Mouse (Mus musculus) T-helper 1 cell (primary cell): ENCODE results near the gene Sgcd.

Source experiments
- in situ Hi-C: fragments of 300-600 bp; cut with MboI, MseI; formaldehyde crosslinking; loops from one replicate; pipeline ENCODE4 v1.15.1; 2025; ENCODE audit warnings: high pct_unique_total_duplicates

The Sgcd gene

GRCm38 (mm10) chr11:47139867-47140266 is 848.9 kb downstream of the Sgcd start:
- in situ Hi-C loops, result no loop called here

GRCm38 (mm10) chr11:47139271-47139670 is 849.5 kb downstream of the Sgcd start:
- in situ Hi-C loops, result no loop called here

GRCm38 (mm10) chr11:47132410-47132809 is 856.4 kb downstream of the Sgcd start:
- in situ Hi-C loops, result no loop called here

GRCm38 (mm10) chr11:47130432-47130831 is 858.3 kb downstream of the Sgcd start:
- in situ Hi-C loops, result no loop called here

GRCm38 (mm10) chr11:47129992-47130391 is 858.8 kb downstream of the Sgcd start:
- in situ Hi-C loops, result no loop called here

GRCm38 (mm10) chr11:47129166-47129565 is 859.6 kb downstream of the Sgcd start:
- in situ Hi-C loops, result no loop called here

GRCm38 (mm10) chr11:47128331-47128730 is 860.4 kb downstream of the Sgcd start:
- in situ Hi-C loops, result no loop called here

GRCm38 (mm10) chr11:47120874-47121273 is 867.9 kb downstream of the Sgcd start:
- in situ Hi-C loops, result no loop called here

GRCm38 (mm10) chr11:47117896-47118295 is 870.9 kb downstream of the Sgcd start:
- in situ Hi-C loops, result no loop called here

GRCm38 (mm10) chr11:47114366-47114765 is 874.4 kb downstream of the Sgcd start:
- in situ Hi-C loops, result no loop called here

- in situ Hi-C loops, result no loop called here
Observed at GRCm38 (mm10) chr11:47113081-47113480, 875.7 kb downstream of the Sgcd start.

- in situ Hi-C loops, result no loop called here
Observed at GRCm38 (mm10) chr11:47110314-47110713, 878.5 kb downstream of the Sgcd start.

- in situ Hi-C loops, result no loop called here
Observed at GRCm38 (mm10) chr11:47107661-47108060, 881.1 kb downstream of the Sgcd start.

GRCm38 (mm10) chr11:47093296-47093912 is 895.4 kb downstream of the Sgcd start:
- in situ Hi-C loops, result no loop called here

- in situ Hi-C loops, result no loop called here
Observed at GRCm38 (mm10) chr11:47082517-47082916, 906.3 kb downstream of the Sgcd start.

- in situ Hi-C loops, result no loop called here
Observed at GRCm38 (mm10) chr11:47073538-47073937, 915.2 kb downstream of the Sgcd start.

- in situ Hi-C loops, result no loop called here
Observed at GRCm38 (mm10) chr11:47071161-47071560, 917.6 kb downstream of the Sgcd start.

- in situ Hi-C loops, result no loop called here
Observed at GRCm38 (mm10) chr11:47069769-47070384, 918.9 kb downstream of the Sgcd start.

GRCm38 (mm10) chr11:47063690-47064089 is 925.1 kb downstream of the Sgcd start:
- in situ Hi-C loops, result no loop called here

GRCm38 (mm10) chr11:47050390-47050789 is 938.4 kb downstream of the Sgcd start:
- in situ Hi-C loops, result no loop called here

- in situ Hi-C loops, result no loop called here
Observed at GRCm38 (mm10) chr11:47049756-47050155, 939.0 kb downstream of the Sgcd start.

- in situ Hi-C loops, result no loop called here
Observed at GRCm38 (mm10) chr11:47032318-47032717, 956.5 kb downstream of the Sgcd start.

GRCm38 (mm10) chr11:47020874-47021273 is 967.9 kb downstream of the Sgcd start:
- in situ Hi-C loops, result no loop called here

- in situ Hi-C loops, result no loop called here
Observed at GRCm38 (mm10) chr11:47018139-47018538, 970.6 kb downstream of the Sgcd start.
